Mouse (Mus musculus): ENCODE results near the gene Pyy. TPM values are rescaled to one million over a fixed set of nuclear protein-coding genes. Genes with fewer than 3 reads are reported as not detected.

Gene Pyy
- total RNA-seq, 2 experiments from 2014 or later, result not detected

GRCm38 (mm10) chr11:102137625-102138446 is 30.2 kb upstream of the Pyy start:
- peak overlapping the region; percentile 52 for H3K4me3 ChIP-seq
- TF ChIP-seq CTCF (IDR thresholded peaks at IDR 0.05), result no peak
- DNase-seq, result no peak
- no peak overlapping the region for H3K27ac ChIP-seq
- intact Hi-C loops (cut with DNase I), result loop anchor here (2.0 to 5.0 kb wide), 3 partner anchors 35 to 151 kb away; partner anchors contain the start of gene Dusp3

DNA sequence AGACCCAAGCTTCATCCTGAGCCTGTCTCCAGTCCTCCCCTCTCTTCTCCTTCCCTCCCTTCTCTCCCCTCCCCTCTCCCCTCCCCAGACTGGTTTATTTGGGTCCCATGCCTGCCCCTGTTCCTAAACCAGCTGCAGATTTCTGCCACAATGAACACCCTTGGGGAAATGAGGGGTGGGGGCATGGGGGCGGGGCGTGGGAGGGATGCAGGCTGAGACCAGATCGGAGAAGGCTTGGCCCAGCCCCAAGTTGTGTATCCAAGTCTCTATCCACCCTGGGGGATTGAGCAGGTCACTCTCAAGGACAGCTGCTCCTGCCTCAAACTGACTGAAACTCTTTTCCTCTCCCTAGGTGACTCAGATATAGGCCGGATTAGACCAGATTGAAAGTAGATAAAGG is 26.9 kb upstream of the Pyy start:
- no peak for TF ChIP-seq CTCF (IDR thresholded peaks at IDR 0.05)
- Histone ChIP-seq H3K27ac (no peak overlapping the region), H3K4me3 (no peak overlapping the region)
- intact Hi-C loops (cut with DNase I), result no loop called here
- DNase-seq, result no peak

DNA sequence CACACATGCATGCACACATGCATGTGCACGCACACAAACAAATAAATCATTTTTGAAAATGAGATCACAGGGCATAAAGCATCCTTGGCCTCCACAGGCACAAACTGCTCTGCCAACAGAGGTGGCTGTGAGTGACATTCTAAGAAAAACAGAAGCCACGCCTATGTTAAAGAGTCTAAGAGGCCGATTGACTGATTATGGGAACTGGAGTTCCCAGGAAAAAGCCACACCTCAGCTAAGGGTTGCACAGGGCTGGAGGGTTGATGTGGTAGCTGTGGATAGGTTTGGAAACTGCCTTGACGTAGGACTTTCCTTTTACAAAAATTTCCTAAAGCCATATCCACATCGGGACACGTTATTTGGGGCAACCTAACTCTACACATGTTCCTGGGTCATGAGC is 9.8 kb upstream of the Pyy start:
- Histone ChIP-seq H3K27ac (no peak overlapping the region), H3K4me3 (no peak overlapping the region)
- intact Hi-C loops (cut with DNase I), result no loop called here
- TF ChIP-seq CTCF (IDR thresholded peaks at IDR 0.05), result no peak
- DNase-seq, result no peak

DNA sequence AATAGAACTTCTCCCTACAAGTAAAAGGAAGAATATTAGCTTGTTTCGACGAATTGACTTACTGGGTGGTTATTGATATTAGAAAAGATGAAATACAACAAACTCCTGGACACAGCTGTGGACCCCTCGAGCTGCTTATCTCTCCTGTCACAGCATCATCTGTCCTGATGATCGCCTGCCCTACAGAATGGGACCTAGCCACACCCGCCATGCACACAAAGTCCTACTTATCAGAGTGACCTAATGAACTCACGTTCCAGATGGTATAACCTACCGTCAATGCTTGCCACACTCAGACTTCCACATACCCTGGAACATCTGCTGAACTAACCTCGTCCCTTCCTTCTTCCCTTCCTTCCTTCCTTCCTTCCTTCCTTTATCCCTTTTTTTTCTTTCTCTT is 8.6 kb upstream of the Pyy start:
- Histone ChIP-seq H3K27ac (no peak overlapping the region), H3K4me3 (no peak overlapping the region)
- no peak for DNase-seq
- TF ChIP-seq CTCF (IDR thresholded peaks at IDR 0.05), result no peak
- intact Hi-C loops (cut with DNase I), result no loop called here

DNA sequence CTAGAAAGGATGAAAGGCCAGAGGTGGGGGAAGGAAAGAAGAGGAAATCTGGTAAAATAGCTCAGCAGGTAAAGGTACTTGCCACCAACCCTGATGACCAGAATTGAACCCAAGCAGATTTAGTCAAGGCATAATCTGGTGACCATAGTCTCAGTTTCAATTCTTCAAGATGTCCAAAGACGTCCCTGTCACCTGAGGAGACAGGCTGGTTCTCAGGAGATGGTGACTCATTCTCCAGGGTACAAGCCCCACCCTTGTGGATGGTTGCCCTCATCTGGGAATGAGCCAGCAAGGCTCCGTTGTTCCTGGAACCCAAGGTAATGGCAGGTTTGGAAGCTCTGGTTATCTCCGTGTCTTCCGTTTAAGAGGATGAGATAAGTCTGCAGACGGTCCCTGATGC is 3.9 kb upstream of the Pyy start:
- no peak for TF ChIP-seq CTCF (IDR thresholded peaks at IDR 0.05)
- Histone ChIP-seq H3K27ac (no peak overlapping the region), H3K4me3 (no peak overlapping the region)
- DNase-seq, result no peak
- intact Hi-C loops (cut with DNase I), result no loop called here

DNA sequence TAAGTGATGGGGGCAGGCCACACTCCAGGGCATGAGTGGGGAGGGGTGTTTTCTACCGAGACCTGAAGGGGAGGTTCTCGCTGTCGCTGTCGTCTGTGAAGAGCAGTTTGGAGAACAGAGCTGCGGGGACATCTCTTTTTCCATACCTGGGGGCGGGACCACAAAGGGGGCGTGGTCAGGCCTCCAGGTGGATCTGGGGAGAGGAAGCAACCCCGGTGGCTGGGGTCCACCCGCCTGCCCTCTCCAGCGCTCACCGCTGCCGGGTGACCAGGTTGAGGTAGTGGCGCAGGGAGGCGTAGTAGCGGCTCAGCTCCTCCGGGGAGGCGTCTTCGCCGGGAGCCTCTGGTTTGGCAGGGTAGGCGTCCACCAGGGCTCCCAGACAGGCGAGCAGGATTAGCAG is 721 bp downstream of the Pyy start:
- DNase-seq, result no peak

GRCm38 (mm10) chr11:102102485-102103258 is 5.0 kb downstream of the Pyy start:
- no peak overlapping the region for H3K4me3 ChIP-seq
- peak; percentile 77 for DNase-seq

More for the DNA sequence above, 721 bp downstream of the Pyy start:
- no peak for TF ChIP-seq CTCF (IDR thresholded peaks at IDR 0.05)
- Histone ChIP-seq H3K4me3 (no peak overlapping the region), H3K27ac (no peak overlapping the region)
- intact Hi-C loops (cut with DNase I), result no loop called here

GRCm38 (mm10) chr11:102101219-102101618 is 6.4 kb downstream of the Pyy start, which contains the start of gene Ppy:
Gene Ppy, minus strand, starts transcription at chr11:102101319.
- TF ChIP-seq CTCF (IDR thresholded peaks at IDR 0.05), result no peak
- no peak within 1 kb of the TSS for H3K4me3 ChIP-seq
- no peak within 1 kb of the TSS for H3K27ac ChIP-seq
- no peak for DNase-seq
- intact Hi-C loops (cut with DNase I), result no loop called here

More at GRCm38 (mm10) chr11:102102485-102103258, 5.0 kb downstream of the Pyy start:
- no peak overlapping the region for H3K27ac ChIP-seq
- intact Hi-C loops (cut with DNase I), result loop anchor here (1.0 to 2.0 kb wide), 2 partner anchors 36 to 165 kb away; no protein-coding TSS in a partner anchor
- TF ChIP-seq CTCF (IDR thresholded peaks at IDR 0.05), result peak; percentile 97

DNA sequence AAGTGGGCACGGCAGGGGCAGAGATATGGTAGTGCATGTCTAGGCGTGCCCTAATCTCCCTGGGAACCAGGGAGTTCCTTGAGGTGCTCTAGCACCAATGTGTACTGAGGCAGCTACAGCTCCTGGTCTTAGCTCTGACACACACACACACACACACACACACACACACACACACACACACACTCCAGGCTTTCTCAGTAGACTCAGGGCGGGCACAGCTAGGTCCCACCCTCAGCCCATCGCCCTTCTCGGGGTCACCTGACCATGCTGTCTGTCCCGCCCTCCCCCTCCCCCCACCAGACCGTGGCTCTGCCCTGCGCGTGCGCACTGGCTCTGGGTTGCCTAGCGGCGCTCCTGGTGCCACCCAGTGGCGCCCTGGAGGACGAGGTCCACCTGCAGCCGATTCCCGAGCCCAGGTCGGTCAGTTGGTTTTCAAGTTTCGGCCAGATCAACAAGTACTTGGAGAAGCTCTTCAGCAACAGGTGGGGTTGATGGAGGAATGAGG is 10.7 kb downstream of the Pyy start:
- Histone ChIP-seq H3K4me3 (no peak overlapping the region), H3K27ac (no peak overlapping the region)
- peak; percentile 55 for TF ChIP-seq CTCF (IDR thresholded peaks at IDR 0.05)
- peak; percentile 82 for DNase-seq
- intact Hi-C loops (cut with DNase I), result no loop called here

DNA sequence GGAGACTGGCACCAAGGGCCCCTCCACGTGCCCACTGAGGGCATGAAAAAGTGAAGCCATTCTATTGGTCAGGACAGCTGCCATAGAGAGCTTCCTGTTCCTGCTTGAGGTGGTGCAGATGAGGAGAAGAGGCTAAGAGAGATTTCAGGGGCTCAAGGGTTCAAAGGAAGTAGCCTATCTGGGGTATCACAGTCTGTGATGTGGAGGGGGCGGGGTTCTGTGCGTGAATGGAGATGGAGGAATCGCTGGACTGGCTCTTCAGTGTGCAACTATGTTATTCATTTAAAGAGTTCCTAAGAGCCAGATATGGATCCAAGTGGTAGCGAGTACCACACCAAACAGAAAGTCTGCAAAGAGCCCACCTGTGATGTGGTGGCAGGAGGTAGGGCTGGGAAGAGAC is 11.2 kb downstream of the Pyy start:
- no peak for TF ChIP-seq CTCF (IDR thresholded peaks at IDR 0.05)
- Histone ChIP-seq H3K4me3 (no peak overlapping the region), H3K27ac (no peak overlapping the region)
- intact Hi-C loops (cut with DNase I), result no loop called here
- DNase-seq, result no peak

DNA sequence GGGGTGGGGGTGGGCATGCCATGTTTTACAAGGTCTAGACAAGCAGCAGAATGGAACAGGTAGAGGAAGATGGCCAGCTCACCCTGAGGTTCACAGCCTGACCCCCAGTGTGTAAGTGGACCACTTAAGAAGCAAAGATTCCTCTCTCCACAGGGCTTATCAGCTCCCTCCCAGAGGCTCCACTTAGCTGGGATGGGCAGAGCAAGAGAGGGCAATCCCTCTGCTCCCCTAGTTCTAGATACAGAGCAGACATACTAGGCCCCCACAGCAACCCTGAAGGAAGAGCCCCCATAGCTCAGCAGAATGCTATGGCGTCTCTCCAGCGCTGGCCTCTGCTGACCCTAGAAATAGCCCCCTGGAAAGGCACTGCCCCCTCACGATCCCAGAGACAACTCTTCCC is 12.0 kb downstream of the Pyy start:
- H3K27ac ChIP-seq, result no peak overlapping the region
- DNase-seq, result no peak
- intact Hi-C loops (cut with DNase I), result no loop called here
- H3K4me3 ChIP-seq, result no peak overlapping the region
- TF ChIP-seq CTCF (IDR thresholded peaks at IDR 0.05), result no peak

DNA sequence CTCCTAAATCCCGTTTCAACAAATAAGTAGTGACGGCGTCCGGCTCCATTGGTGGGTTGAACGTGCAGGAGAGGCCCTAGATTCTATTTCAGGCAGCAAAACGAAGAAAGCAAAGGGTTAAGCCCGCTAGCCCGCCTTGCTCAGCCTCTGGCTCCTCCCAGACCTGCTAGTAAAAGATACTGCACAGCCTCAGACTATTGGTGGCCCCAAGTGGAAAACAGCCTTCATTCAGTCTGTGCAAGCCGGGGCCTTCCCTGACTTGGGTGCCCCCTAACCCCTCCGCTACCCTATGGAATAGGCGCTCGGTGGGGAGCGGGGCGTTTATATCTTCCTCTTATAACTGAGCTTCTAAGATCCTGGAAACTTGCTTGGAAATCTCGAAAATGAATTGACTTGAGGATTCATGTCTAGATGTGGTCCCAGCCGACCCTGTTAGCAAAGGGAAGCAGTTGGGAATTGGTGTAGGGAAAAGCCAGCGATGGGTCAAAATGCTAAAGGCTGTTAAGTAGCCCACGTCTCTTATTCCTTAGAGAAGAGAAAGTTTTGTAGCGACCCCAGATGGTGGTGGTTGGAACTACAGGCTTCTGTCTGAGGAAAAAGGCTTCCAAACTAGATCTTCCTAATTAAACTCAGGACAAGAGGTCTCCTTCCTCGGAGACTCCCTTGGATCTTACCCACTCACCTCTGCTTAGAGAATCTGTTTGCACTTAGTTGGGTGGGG is 18.4 kb downstream of the Pyy start:
- Histone ChIP-seq H3K27ac (peak overlapping the region; percentile 74; the same call in 1 of the 2 replicates), H3K4me3 (peak overlapping the region; percentile 86)
- peak; percentile 72 for TF ChIP-seq CTCF (IDR thresholded peaks at IDR 0.05)
- intact Hi-C loops (cut with DNase I), result loop anchor here (2.0 kb wide), 1 partner anchor 28 kb away; no protein-coding TSS in a partner anchor
- DNase-seq, result peak; percentile 46
